Mouse (Mus musculus) gastrocnemius, postnatal 10 days (tissue): ENCODE data around the gene Rbm34. TPM values are rescaled to one million over a fixed set of nuclear protein-coding genes. Genes with fewer than 3 reads are reported as not detected.

ENCODE experiments used
- DNase-seq: peaks from one replicate; pipeline ENCODE4 v3.0.0; 2021; ENCODE audit warnings: mixed read lengths
- total RNA-seq, 2 experiments: library from RNA; stranded (reverse); gene quantifications; 2 replicates each; pipeline ENCODE4 v1.2.3; 2021

Gene Rbm34
- total RNA-seq, 2 experiments from 2014 or later: 6.6 to 9.0 TPM

DNA sequence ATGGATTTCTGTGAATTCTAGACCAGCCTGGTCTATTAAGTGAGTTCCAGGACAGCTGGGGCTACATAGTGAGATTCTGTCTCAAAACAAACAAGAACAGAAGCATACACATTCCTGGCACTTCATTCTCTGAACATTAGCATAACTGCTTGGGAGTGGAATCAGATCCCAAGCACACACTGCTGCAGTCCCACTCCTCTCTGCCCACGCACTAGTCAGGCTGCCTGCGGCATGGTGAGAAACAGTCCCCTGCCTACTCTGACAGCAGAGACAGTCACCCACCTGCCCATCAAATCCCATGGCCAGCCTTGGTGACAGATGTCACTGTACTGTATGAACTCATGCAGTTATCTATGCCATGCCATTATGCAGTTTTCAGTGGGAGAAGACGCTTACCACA is 9.4 kb downstream of the Rbm34 start:
- DNase-seq: no peak

DNA sequence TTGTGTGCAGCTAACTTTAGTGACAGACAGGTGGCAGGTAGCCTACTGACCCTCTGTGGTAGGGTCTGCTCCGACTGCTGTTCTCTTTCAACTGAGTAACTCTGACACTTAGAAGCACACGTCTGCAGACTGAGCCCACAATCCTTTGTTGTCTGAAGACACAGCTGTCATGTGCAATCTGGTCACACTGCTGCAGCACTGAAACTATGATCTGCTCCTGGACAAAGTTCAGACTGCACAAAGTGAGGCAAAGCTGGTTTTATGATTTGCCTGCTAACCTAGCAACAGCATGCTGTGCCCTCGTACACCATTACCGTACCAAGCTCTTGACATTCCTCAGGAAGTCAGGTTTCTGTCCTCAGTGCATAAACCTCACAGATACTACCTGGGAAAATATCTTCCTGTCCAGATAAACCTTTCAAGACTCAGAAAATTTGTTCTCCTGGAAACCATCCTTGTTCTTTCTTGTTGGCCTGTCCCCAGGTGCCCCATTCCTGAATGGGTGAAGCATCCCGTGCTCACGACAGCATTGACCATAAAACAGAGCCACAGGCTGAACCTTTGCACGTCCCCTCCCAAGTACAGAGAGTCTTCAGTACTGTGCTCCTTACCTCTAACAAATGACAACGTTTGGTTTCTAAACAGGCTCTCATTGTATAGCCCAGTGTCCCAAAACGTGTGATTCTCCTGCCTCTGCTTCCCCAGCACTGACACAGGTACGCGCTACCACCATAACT is 18.8 kb downstream of the Rbm34 start:
- no peak for DNase-seq

DNA sequence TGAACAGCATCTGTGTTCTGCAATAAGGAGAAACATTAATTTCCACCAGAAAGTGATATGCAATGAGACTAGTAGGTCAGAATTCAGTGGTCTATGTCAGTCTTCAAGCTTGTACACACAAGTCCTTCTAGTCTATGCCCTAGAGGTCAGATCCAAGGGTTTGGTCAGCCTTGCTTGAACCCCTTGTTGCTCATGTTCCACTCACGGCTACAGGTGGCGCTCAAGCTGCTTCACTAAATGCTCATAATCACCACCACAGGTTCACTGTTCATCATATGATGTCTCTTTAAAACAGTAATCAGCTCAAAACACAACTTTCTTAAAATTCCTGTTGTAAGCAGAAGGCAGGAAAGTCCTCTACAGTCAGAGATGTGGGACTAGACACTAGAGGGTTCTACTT is 21.3 kb downstream of the Rbm34 start:
- no peak for DNase-seq

GRCm38 (mm10) chr8:126946444-126946843 is 24.4 kb downstream of the Rbm34 start:
- DNase-seq: no peak

DNA sequence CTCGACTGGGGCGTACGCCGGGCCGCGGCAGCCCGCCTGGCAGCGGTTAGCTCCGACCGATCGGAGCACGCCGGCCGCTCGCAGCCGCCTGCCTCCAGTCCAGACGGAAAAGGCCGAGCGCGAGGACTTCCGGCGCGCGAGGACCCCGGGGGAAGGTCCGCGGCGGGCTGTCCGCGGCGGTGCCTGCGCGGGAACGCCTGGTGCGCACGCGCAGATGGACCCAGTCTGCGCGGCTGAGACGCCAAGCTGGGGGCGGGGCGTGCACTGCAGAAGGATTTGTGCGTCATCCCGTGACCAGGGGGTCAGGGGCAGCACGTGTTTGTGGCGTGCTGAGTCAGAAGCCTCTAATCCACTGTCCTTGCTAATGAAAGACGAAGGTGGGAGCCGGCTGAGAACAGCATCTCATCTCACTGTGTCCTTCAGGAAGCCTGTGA is 25.1 kb downstream of the Rbm34 start, which contains the start of gene Tomm20:
Gene Tomm20 (minus strand): TSS at position 115 of the 434 bp plus-strand sequence.
- DNase-seq: peak; percentile 98

DNA sequence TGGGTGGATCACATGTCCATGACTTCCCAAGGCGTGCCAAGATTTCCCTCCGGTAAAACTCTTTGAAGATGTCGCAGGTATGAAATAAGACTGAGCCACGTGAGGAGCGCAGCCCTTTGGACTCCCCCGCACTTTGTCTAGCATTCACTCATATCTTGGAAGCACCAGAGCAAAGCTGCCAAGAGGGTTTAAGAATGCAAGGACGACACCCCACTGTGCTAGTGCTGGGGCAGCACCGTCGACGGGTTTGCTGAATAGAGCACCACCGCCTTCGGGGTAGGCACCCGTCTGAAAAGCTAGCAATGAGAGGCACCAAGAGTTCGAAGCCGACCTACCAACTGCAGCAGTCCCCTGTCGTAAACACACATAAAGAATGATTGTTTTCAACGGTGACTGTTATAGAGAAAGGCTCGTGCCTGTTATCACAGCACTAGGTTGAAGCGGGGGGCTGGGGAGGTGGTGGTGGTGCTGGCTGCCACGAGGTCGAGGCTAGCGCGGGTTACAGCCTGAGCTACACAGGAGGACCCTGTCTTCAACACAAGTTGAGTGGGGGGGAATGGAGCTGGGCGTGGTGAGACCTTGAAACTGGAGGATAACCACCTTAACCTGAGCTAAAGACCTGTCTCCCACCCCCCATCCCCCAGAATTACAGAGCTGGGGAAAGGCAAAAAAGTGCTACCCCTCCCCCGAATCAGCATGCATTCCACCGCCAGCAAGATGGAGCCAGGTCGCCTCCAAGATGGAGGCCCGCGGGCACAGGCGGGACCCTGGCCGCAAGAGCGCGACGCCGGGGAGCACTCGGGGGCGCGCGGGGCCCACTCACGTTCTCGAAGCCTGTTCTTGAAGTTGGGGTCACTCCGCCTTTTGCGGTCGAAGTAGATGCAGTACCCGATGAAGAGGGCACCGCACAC is 25.8 kb downstream of the Rbm34 start:
- peak; percentile 40 for DNase-seq

GRCm38 (mm10) chr8:126943565-126943964 is 27.3 kb downstream of the Rbm34 start:
- no peak for DNase-seq

- DNase-seq: no peak
These were observed 33.5 kb downstream of the Rbm34 start for GRCm38 (mm10) chr8:126937337-126937736.

GRCm38 (mm10) chr8:126935932-126936331 is 34.9 kb downstream of the Rbm34 start:
- no peak for DNase-seq

DNA sequence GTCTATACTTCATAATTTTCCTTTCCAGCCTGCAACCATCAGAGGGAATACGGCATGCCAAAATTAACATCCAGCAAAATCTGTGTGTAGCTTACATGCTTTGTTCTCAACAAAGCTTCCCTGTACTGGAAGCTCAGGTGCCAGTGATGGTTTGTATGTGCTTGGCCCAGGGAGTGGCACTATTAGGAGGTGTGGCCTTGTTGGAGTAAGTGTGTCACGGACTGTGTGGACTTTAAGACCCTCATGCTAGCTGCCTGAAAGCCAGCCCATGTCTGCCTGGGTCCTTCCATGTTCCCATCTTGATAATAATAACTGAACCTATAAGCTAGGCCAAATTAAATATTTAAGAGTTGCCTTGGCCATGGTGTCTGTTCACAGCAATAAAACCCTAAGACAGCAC is 35.5 kb downstream of the Rbm34 start:
- no peak for DNase-seq

DNA sequence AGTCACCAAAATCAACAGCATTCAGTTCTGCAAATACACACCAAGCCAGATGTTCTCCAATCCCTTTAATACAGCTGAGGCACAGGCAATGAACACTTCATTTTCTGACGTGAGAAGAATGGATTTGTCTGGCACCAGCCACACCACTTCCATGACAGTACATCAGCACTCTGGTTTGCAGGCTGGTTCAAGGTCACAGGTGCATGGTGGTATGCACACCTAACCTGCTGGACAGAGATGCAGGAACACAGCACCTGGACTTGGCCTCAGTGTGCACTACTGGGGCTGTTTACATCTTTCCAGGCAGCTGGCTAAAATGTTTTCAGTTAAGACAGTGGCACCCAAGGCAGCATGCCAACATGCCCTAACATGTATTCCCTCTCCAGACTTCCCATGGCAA is 38.2 kb downstream of the Rbm34 start:
- no peak for DNase-seq

- no peak for DNase-seq
These were observed 38.6 kb downstream of the Rbm34 start for GRCm38 (mm10) chr8:126932249-126932648.

DNA sequence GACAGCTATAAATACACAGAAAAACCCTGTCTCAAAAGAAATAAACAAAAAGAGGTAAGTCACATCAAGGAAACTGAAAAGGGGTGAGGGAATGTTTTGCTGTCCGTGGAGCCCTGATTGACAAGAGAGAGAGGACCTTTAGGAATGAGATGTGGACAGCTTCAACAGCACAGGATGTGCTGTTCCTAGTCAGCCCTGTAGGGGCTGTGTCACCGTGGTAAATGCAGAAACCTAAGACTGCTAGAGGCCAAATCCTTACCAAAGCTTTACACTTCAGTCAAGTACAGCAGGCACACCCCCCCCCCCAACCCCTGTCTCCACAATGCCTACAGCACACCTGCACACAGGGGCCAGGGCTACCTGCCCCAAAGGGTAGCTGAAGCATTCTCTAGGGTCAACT is 39.2 kb downstream of the Rbm34 start:
- no peak for DNase-seq

GRCm38 (mm10) chr8:126929607-126930161 is 41.2 kb downstream of the Rbm34 start:
- peak; percentile 61 for DNase-seq

DNA sequence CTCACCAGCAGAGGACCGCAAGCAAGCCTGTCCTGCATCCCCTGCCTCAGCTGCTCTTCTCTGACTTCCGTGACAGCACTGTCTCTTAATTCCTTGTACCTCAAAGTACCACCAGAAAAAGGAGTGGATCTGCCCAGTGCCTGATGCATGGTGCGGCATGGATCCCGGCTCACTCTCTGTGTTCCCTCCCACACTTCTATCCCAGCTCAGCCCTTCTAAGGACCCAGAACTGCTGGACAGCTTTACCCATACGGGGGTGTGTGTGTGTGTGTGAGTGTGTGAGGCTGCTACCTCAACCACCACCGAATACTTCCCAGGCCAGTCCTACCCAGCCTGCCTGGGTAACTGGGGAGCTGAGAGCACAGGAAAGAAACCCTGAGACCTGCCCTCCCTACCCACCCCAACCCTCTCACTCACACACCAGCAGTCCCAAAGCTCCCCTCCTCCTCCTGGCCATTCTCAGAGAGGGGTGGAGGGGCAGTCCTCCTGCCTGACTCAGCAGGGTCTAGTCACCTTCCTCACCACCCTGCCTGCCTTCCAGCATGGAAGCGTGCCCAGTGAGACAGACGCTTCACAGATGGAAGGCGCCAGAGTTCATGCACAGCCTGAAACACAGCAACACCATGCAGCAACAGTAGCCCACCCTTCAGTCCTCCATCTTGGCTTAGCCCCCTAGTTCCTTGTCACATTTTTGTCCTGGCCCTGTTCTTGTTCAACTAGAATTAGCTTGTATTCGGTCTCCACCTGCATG is 41.9 kb downstream of the Rbm34 start:
- no peak for DNase-seq

DNA sequence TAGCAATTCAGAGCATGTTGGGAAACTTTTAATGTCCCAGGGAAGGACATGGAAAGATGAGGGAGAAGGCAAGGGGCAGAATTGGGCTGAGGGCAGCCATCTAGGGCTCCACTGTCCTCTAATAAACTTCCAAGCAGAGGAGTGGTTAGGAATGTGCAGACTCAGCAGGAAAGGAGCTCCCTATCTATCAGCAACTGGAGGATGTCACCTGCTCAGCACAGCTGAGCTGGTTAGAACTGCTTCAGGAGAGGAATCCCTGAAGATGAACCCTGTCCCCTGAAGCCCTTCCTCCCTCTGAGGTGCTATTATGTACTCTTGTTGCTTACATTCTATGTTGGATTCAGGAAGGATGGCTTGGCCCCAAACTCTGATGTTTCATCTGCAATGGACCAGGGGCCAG is 42.8 kb downstream of the Rbm34 start:
- DNase-seq: no peak

DNA sequence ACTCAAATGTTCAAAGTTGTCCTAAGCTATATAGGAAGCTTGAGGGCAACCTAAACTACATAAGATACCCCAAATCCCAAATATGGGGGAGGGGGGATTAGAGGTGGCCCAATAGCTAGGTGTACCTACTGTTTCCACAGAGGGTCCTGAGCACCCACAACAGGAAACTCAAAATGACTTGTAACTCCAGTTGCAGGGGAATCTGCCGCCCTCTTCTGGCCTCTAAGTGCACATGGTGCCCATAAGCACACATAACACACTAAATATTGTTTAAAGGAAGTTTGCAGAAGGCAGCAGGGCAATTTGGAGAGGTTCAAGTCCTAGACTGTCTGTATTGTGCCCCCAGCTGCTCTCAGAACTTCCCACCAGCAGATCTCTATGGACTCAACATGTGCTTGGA is 43.8 kb downstream of the Rbm34 start:
- no peak for DNase-seq

DNA sequence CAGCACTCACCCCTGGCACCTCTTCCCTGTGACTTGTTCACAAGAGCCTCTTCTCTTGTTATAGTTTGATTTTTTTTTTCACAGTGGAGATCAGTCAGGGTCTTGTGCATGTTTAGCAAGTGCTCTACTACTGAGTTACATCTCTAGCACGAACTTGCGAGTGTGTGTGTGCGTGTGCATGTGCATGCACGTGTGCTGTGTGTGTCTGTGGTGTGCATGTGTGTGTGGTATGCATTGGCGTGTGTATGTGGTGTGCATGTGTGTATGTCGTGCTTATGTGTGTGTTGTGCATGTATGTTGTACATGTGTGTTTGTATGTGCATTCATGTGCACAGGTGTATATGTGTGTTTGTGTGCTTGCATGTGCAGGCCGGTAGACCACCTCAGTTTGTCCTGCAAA is 47.9 kb downstream of the Rbm34 start:
- no peak for DNase-seq

- no peak for DNase-seq
These were observed 49.4 kb downstream of the Rbm34 start for GRCm38 (mm10) chr8:126921432-126921831.

DNA sequence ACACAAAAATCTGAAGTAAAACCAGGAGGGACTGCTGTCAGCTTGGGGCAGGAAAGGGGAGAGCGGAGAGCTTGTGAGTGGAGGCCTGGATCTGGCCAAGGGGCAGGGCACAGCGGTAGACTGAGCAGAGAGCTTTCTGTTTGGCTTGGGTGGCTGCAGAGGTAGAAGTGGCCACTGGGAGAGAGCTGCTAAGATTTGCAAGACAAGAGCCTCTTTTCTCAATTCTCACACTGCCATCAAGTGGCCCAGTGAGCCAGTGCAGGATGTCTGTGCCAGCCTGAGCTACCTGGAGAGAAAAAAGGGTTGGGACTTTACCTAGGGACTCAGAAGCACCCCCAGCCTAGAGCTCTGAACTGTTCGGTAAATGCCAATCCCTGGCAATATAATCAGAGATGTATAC is 50.0 kb downstream of the Rbm34 start:
- peak; percentile 66 for DNase-seq

GRCm38 (mm10) chr8:126920386-126920785 is 50.5 kb downstream of the Rbm34 start:
- DNase-seq: no peak

GRCm38 (mm10) chr8:126919703-126920102 is 51.2 kb downstream of the Rbm34 start:
- no peak for DNase-seq
